Mouse (Mus musculus): ENCODE results near the gene Npas3. TPM values are rescaled to one million over a fixed set of nuclear protein-coding genes. Genes with fewer than 3 reads are reported as not detected.
A peak's percentile ranks its signal among the peaks of the same experiment; 100 is the strongest.

The Npas3 gene
- polyA plus RNA-seq, 1 experiment from 2014 or later = 25.0 TPM

GRCm38 (mm10) chr12:53864436-53865136, 616.1 kb downstream of the Npas3 start:
- Histone ChIP-seq H3K27me3 (no peaks in the 10 kb centered on the region), H3K36me3 (no peaks in the 10 kb centered on the region), H3K9ac (no peak overlapping the region), H3K4me3 (no peak overlapping the region), H3K27ac (no peak overlapping the region), H3K4me2 (no peak overlapping the region), H3K9me3 (no peaks in the 10 kb centered on the region), H3K4me1 (replicated peaks) (peaks cover 23% of the 10 kb centered on the region)
- WGBS = 66% methylated on average over 5 of the region's 5 CpGs
- no peak for ATAC-seq (ENCODE audit: low FRiP score)

- H3K4me2 ChIP-seq = no peak overlapping the region
- ATAC-seq (ENCODE audit: low FRiP score) = no peak
- H3K4me1 ChIP-seq (replicated peaks) = peaks cover 26% of the 10 kb centered on the region
- WGBS = 33% methylated on average over 2 of the region's 2 CpGs
- H3K9ac ChIP-seq = no peak overlapping the region
- H3K36me3 ChIP-seq = no peaks in the 10 kb centered on the region
- no peaks in the 10 kb centered on the region for H3K27me3 ChIP-seq
- H3K4me3 ChIP-seq = no peak overlapping the region
- H3K9me3 ChIP-seq = no peaks in the 10 kb centered on the region
- H3K27ac ChIP-seq = peak overlapping the region; percentile 15; the same call in 1 of the 2 replicates
Measured at GRCm38 (mm10) chr12:53865691-53866090, 617.2 kb downstream of the Npas3 start.

GRCm38 (mm10) chr12:53869981-53870380, 621.5 kb downstream of the Npas3 start:
- WGBS = 58% methylated on average over 4 of the region's 4 CpGs
- Histone ChIP-seq H3K9ac (no peak overlapping the region), H3K4me1 (replicated peaks) (peaks cover 15% of the 10 kb centered on the region), H3K27ac (no peak overlapping the region; the same call in 1 of the 2 replicates), H3K9me3 (no peaks in the 10 kb centered on the region), H3K36me3 (no peaks in the 10 kb centered on the region), H3K4me2 (no peak overlapping the region), H3K4me3 (no peak overlapping the region), H3K27me3 (no peaks in the 10 kb centered on the region)
- ATAC-seq (ENCODE audit: low FRiP score) = no peak

- Histone ChIP-seq H3K9ac (no peak overlapping the region), H3K27me3 (no peaks in the 10 kb centered on the region)
- ATAC-seq (ENCODE audit: low FRiP score) = no peak
Measured at GRCm38 (mm10) chr12:53875226-53875625, 626.7 kb downstream of the Npas3 start.

GRCm38 (mm10) chr12:53876693-53877092, 628.2 kb downstream of the Npas3 start:
- ATAC-seq (ENCODE audit: low FRiP score) = no peak

More at GRCm38 (mm10) chr12:53875226-53875625, 626.7 kb downstream of the Npas3 start:
- 0 out of 2 replicates have a peak, but pooled peaks cover 5% of the 10 kb centered on the region for H3K9me3 ChIP-seq
- H3K4me1 ChIP-seq (replicated peaks) = no peaks in the 10 kb centered on the region
- H3K36me3 ChIP-seq = no peaks in the 10 kb centered on the region
- no peak overlapping the region for H3K27ac ChIP-seq
- WGBS = 38% methylated on average over 3 of the region's 3 CpGs
- no peak overlapping the region for H3K4me3 ChIP-seq
- no peak overlapping the region for H3K4me2 ChIP-seq

GRCm38 (mm10) chr12:53881684-53882083, 633.2 kb downstream of the Npas3 start:
- Histone ChIP-seq H3K27ac (no peak overlapping the region), H3K9me3 (0 out of 2 replicates have a peak, but pooled peaks cover 5% of the 10 kb centered on the region), H3K4me3 (no peak overlapping the region), H3K9ac (no peak overlapping the region), H3K36me3 (no peaks in the 10 kb centered on the region), H3K27me3 (no peaks in the 10 kb centered on the region), H3K4me2 (no peak overlapping the region), H3K4me1 (replicated peaks) (no peaks in the 10 kb centered on the region)
- WGBS = 79% methylated on average over 4 of the region's 4 CpGs
- no peak for ATAC-seq (ENCODE audit: low FRiP score)

More at GRCm38 (mm10) chr12:53876693-53877092, 628.2 kb downstream of the Npas3 start:
- H3K27ac ChIP-seq = no peak overlapping the region
- no peak overlapping the region for H3K4me2 ChIP-seq
- 0 out of 2 replicates have a peak, but pooled peaks cover 5% of the 10 kb centered on the region for H3K9me3 ChIP-seq
- no peaks in the 10 kb centered on the region for H3K36me3 ChIP-seq
- H3K4me3 ChIP-seq = no peak overlapping the region
- no peaks in the 10 kb centered on the region for H3K4me1 ChIP-seq (replicated peaks)
- WGBS = 87% methylated on average over 5 of the region's 5 CpGs
- H3K9ac ChIP-seq = no peak overlapping the region
- H3K27me3 ChIP-seq = no peaks in the 10 kb centered on the region

- ATAC-seq (ENCODE audit: low FRiP score) = no peak
- WGBS = 88% methylated on average over 8 of the region's 8 CpGs
- Histone ChIP-seq H3K9me3 (0 out of 2 replicates have a peak, but pooled peaks cover 5% of the 10 kb centered on the region), H3K4me1 (replicated peaks) (peaks cover 5% of the 10 kb centered on the region), H3K27ac (no peak overlapping the region), H3K9ac (no peak overlapping the region), H3K4me3 (no peak overlapping the region), H3K4me2 (no peak overlapping the region), H3K27me3 (no peaks in the 10 kb centered on the region), H3K36me3 (no peaks in the 10 kb centered on the region)
Measured at GRCm38 (mm10) chr12:53882863-53883262, 634.4 kb downstream of the Npas3 start.

GRCm38 (mm10) chr12:53888624-53889023, 640.1 kb downstream of the Npas3 start:
- Histone ChIP-seq H3K27me3 (no peaks in the 10 kb centered on the region), H3K4me2 (no peak overlapping the region), H3K36me3 (no peaks in the 10 kb centered on the region), H3K4me1 (replicated peaks) (peaks cover 15% of the 10 kb centered on the region), H3K9ac (no peak overlapping the region), H3K27ac (no peak overlapping the region), H3K4me3 (no peak overlapping the region), H3K9me3 (no peaks in the 10 kb centered on the region)
- no peak for ATAC-seq (ENCODE audit: low FRiP score)
- 47% methylated on average over 4 of the region's 4 CpGs for WGBS

GRCm38 (mm10) chr12:53895909-53896308, 647.4 kb downstream of the Npas3 start:
- Histone ChIP-seq H3K4me2 (no peak overlapping the region), H3K27me3 (no peaks in the 10 kb centered on the region), H3K9ac (no peak overlapping the region), H3K9me3 (no peaks in the 10 kb centered on the region), H3K36me3 (no peaks in the 10 kb centered on the region), H3K27ac (no peak overlapping the region), H3K4me1 (replicated peaks) (no peaks in the 10 kb centered on the region), H3K4me3 (no peak overlapping the region)
- WGBS = 94% methylated on average over 5 of the region's 5 CpGs
- no peak for ATAC-seq (ENCODE audit: low FRiP score)

- Histone ChIP-seq H3K9me3 (no peaks in the 10 kb centered on the region), H3K4me2 (no peak overlapping the region), H3K4me1 (replicated peaks) (peaks cover 15% of the 10 kb centered on the region; the same call in 1 of the 2 replicates), H3K9ac (no peak overlapping the region), H3K27me3 (no peaks in the 10 kb centered on the region), H3K27ac (no peak overlapping the region), H3K4me3 (no peak overlapping the region), H3K36me3 (no peaks in the 10 kb centered on the region)
- no peak for ATAC-seq (ENCODE audit: low FRiP score)
- 85% methylated on average over 8 of the region's 8 CpGs for WGBS
Measured at GRCm38 (mm10) chr12:53908761-53909160, 660.3 kb downstream of the Npas3 start.

- ATAC-seq (ENCODE audit: low FRiP score) = no peak
Measured at GRCm38 (mm10) chr12:53910192-53910591, 661.7 kb downstream of the Npas3 start.

GRCm38 (mm10) chr12:53922153-53922552, 673.7 kb downstream of the Npas3 start:
- peaks cover 44% of the 10 kb centered on the region for H3K4me1 ChIP-seq (replicated peaks)
- WGBS = 82% methylated on average over 7 of the region's 7 CpGs

More at GRCm38 (mm10) chr12:53910192-53910591, 661.7 kb downstream of the Npas3 start:
- 89% methylated on average over 2 of the region's 2 CpGs for WGBS
- Histone ChIP-seq H3K9ac (no peak overlapping the region), H3K27ac (no peak overlapping the region), H3K4me3 (no peak overlapping the region), H3K9me3 (no peaks in the 10 kb centered on the region), H3K4me2 (no peak overlapping the region), H3K36me3 (no peaks in the 10 kb centered on the region), H3K4me1 (replicated peaks) (peaks cover 17% of the 10 kb centered on the region; the same call in 1 of the 2 replicates), H3K27me3 (no peaks in the 10 kb centered on the region)

GRCm38 (mm10) chr12:53948826-53949225, 700.3 kb downstream of the Npas3 start:
- no peak overlapping the region for H3K27ac ChIP-seq
- WGBS = 51% methylated on average over 2 of the region's 2 CpGs

More at GRCm38 (mm10) chr12:53922153-53922552, 673.7 kb downstream of the Npas3 start:
- Histone ChIP-seq H3K27ac (no peak overlapping the region), H3K4me3 (no peak overlapping the region), H3K27me3 (no peaks in the 10 kb centered on the region), H3K9ac (no peak overlapping the region), H3K36me3 (no peaks in the 10 kb centered on the region), H3K4me2 (no peak overlapping the region), H3K9me3 (no peaks in the 10 kb centered on the region)
- ATAC-seq (ENCODE audit: low FRiP score) = no peak

More at GRCm38 (mm10) chr12:53948826-53949225, 700.3 kb downstream of the Npas3 start:
- Histone ChIP-seq H3K4me2 (no peak overlapping the region), H3K27me3 (no peaks in the 10 kb centered on the region), H3K9me3 (no peaks in the 10 kb centered on the region), H3K9ac (no peak overlapping the region), H3K4me3 (no peak overlapping the region), H3K4me1 (replicated peaks) (peaks cover 18% of the 10 kb centered on the region), H3K36me3 (no peaks in the 10 kb centered on the region)
- ATAC-seq (ENCODE audit: low FRiP score) = no peak
